Mouse (Mus musculus) lung, postnatal 0 days (tissue): ENCODE measurements around the gene Use1.

Source experiments
- CTCF ChIP-seq: IDR thresholded peaks from 2 replicates; pipeline ENCODE4 v1.5.1; 2016; ENCODE audit warnings: antibody characterized with exemption, mild to moderate bottlenecking
- EP300 ChIP-seq: IDR thresholded peaks from 2 replicates; pipeline ENCODE4 v1.6.1; 2016; ENCODE audit warnings: antibody characterized with exemption, mild to moderate bottlenecking, control low read depth

DNA sequence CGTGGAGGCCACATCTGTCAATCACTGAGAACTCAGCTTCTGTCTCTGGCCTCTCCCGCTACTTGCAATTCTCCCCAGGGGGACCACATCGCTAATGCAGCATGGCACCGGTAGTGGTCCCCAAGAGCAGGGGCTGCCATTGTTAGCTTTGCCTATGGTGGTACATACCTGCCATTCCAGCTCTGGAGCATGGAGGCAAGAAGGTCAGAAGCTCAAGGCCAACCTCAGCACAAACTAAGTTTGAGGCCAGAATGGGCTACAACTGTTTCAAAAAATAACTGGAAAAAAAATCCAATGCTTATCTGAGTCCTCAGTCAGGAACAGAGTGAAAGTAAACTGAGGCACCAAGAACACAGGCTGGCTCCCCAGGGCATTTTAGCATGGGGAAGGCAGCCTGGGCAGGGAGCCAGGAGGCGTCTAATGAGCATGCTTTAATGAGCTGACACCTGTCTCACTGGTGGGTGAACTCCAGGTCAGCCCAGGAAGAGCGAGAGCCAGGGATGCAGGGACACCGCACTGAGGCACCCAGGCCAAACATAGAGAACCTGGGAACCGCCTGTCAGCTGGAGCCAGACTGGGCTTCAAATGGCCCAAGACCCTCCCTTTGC, 9.9 kb downstream of the Use1 start:
- no peak for TF ChIP-seq EP300
- no peak for TF ChIP-seq CTCF
